Mouse (Mus musculus): Measurements from ENCODE around the gene Cars. TPM values are rescaled to one million over a fixed set of nuclear protein-coding genes. Genes with fewer than 3 reads are reported as not detected.

Cars gene
- polyA plus RNA-seq, 1 experiment from 2014 or later, result 72.4 TPM

Small RNA genes lying within 50 kb of the gene (microRNA-seq; reads per million reads assigned to microRNA genes)
- 0.52 reads per million for gene Mir7064

Other genes with a start within 250 kb of the Cars start
- gene Cdkn1c, start 139.0 kb downstream of the Cars start, polyA plus RNA-seq (2015; fragmentation: Nextera tagmentation; extraction: Ambion mirVana), result 275 and 292 TPM in 2 replicates
- 0.61 and 2.0 TPM in 2 replicates for gene Slc22a18, start 126.4 kb downstream of the Cars start, polyA plus RNA-seq (2015; fragmentation: Nextera tagmentation; extraction: Ambion mirVana)
- gene Phlda2, start 96.9 kb downstream of the Cars start, polyA plus RNA-seq (2015; fragmentation: Nextera tagmentation; extraction: Ambion mirVana), result 1.0 and 1.3 TPM in 2 replicates
- gene Nap1l4, start 51.0 kb downstream of the Cars start, polyA plus RNA-seq (2015; fragmentation: Nextera tagmentation; extraction: Ambion mirVana), result 299 and 302 TPM in 2 replicates
- gene Tnfrsf26, start 28.6 kb upstream of the Cars start, polyA plus RNA-seq (2015; fragmentation: Nextera tagmentation; extraction: Ambion mirVana), result 0.20 and 0.75 TPM in 2 replicates
- 3.9 and 5.3 TPM in 2 replicates for gene Tnfrsf22, start 49.6 kb upstream of the Cars start, polyA plus RNA-seq (2015; fragmentation: Nextera tagmentation; extraction: Ambion mirVana)
- gene Tnfrsf23, start 85.8 kb upstream of the Cars start, polyA plus RNA-seq (2015; fragmentation: Nextera tagmentation; extraction: Ambion mirVana), result 0.93 and 1.4 TPM in 2 replicates
- 37.2 and 37.5 TPM in 2 replicates for gene Osbpl5, start 156.9 kb upstream of the Cars start, polyA plus RNA-seq (2015; fragmentation: Nextera tagmentation; extraction: Ambion mirVana)
- not detected in 2 replicates for gene Mrgprg, start 166.9 kb upstream of the Cars start, polyA plus RNA-seq (2015; fragmentation: Nextera tagmentation; extraction: Ambion mirVana)
- gene Mrgpre, start 184.4 kb upstream of the Cars start, polyA plus RNA-seq (2015; fragmentation: Nextera tagmentation; extraction: Ambion mirVana), result 7.9 and 9.6 TPM in 2 replicates
- gene Nadsyn1, start 222.8 kb upstream of the Cars start, polyA plus RNA-seq (2015; fragmentation: Nextera tagmentation; extraction: Ambion mirVana), result 5.5 and 7.7 TPM in 2 replicates
- 49.8 and 53.8 TPM in 2 replicates for gene Dhcr7, start 223.1 kb upstream of the Cars start, polyA plus RNA-seq (2015; fragmentation: Nextera tagmentation; extraction: Ambion mirVana)